Mouse (Mus musculus) gastrocnemius, adult 2 months (tissue): ENCODE results near the gene Tfap2a. TPM values are rescaled to one million over a fixed set of nuclear protein-coding genes. Genes with fewer than 3 reads are reported as not detected.

Experiments
- DNase-seq: peaks from one replicate; pipeline ENCODE4 v3.0.0; 2022
- H3K27ac ChIP-seq: fragments of 200-600 bp; 2 replicates; pipeline ENCODE4 v1.8.1; 2022; ENCODE audit warnings: mild to moderate bottlenecking
- H3K4me3 ChIP-seq: fragments of 200-600 bp; 2 replicates; pipeline ENCODE4 v1.8.1; 2022; ENCODE audit warnings: mild to moderate bottlenecking, moderate library complexity
- CTCF ChIP-seq: fragments of 200-600 bp; IDR thresholded peaks from 2 replicates; pipeline ENCODE4 v1.8.1; 2022; ENCODE audit warnings: antibody characterized with exemption, mild to moderate bottlenecking, moderate library complexity
- intact Hi-C: fragments of 180-260 bp; cut with DNase I; formaldehyde crosslinking; loops from one replicate; pipeline ENCODE4 v1.15.1; 2025
- total RNA-seq, 2 experiments: library from RNA; stranded (reverse); gene quantifications; 2 replicates each; pipeline ENCODE4 v1.2.3; 2021

Tfap2a gene
- total RNA-seq, 2 experiments from 2014 or later, result 0.06 TPM; not detected in 1

GRCm38 (mm10) chr13:40731179-40731841, 6.9 kb downstream of the Tfap2a start:
- DNase-seq, result peak; percentile 47
- H3K27ac ChIP-seq, result 0 out of 2 replicates have a peak overlapping the region, but pooled peaks have one; percentile 20
- intact Hi-C loops, result no loop called here

GRCm38 (mm10) chr13:40730651-40731178, 7.5 kb downstream of the Tfap2a start:
- no peak for DNase-seq
- Histone ChIP-seq H3K27ac (no peak overlapping the region), H3K4me3 (peak overlapping the region; percentile 75)
- intact Hi-C loops, result no loop called here
- TF ChIP-seq CTCF, result no peak

More at GRCm38 (mm10) chr13:40731179-40731841, 6.9 kb downstream of the Tfap2a start:
- no peak for TF ChIP-seq CTCF
- H3K4me3 ChIP-seq, result peak overlapping the region; percentile 75

GRCm38 (mm10) chr13:40729592-40730431, 8.4 kb downstream of the Tfap2a start:
- no peak for TF ChIP-seq CTCF
- Histone ChIP-seq H3K27ac (no peak overlapping the region), H3K4me3 (peak overlapping the region; percentile 75)
- DNase-seq, result no peak
- intact Hi-C loops, result no loop called here

GRCm38 (mm10) chr13:40729037-40729436, 9.1 kb downstream of the Tfap2a start:
- no peak for DNase-seq
- Histone ChIP-seq H3K27ac (no peak overlapping the region), H3K4me3 (no peak overlapping the region)
- TF ChIP-seq CTCF, result no peak
- intact Hi-C loops, result no loop called here

- intact Hi-C loops, result no loop called here
- H3K4me3 ChIP-seq, result no peak overlapping the region
- no peak overlapping the region for H3K27ac ChIP-seq
- no peak for TF ChIP-seq CTCF
- no peak for DNase-seq
Observed at GRCm38 (mm10) chr13:40728626-40728990, 9.6 kb downstream of the Tfap2a start.

- no peak for DNase-seq
- TF ChIP-seq CTCF, result no peak
- intact Hi-C loops, result no loop called here
- no peak overlapping the region for H3K4me3 ChIP-seq
- no peak overlapping the region for H3K27ac ChIP-seq
Observed at GRCm38 (mm10) chr13:40727731-40728625, 10.2 kb downstream of the Tfap2a start.

GRCm38 (mm10) chr13:40725924-40726323, 12.3 kb downstream of the Tfap2a start:
- no peak for TF ChIP-seq CTCF
- no peak overlapping the region for H3K4me3 ChIP-seq
- DNase-seq, result no peak
- no peak overlapping the region for H3K27ac ChIP-seq
- intact Hi-C loops, result no loop called here

- peak overlapping the region; percentile 76 for H3K4me3 ChIP-seq
- TF ChIP-seq CTCF, result no peak
- intact Hi-C loops, result no loop called here
- no peak for DNase-seq
- H3K27ac ChIP-seq, result no peak overlapping the region; the same call in 1 of the 2 replicates
Observed at GRCm38 (mm10) chr13:40723598-40723920, 14.6 kb downstream of the Tfap2a start.

GRCm38 (mm10) chr13:40722741-40723597, 15.2 kb downstream of the Tfap2a start:
- DNase-seq, result peak; percentile 94
- intact Hi-C loops, result no loop called here
- Histone ChIP-seq H3K27ac (peak overlapping the region; percentile 50), H3K4me3 (peak overlapping the region; percentile 76)
- peak; percentile 38 for TF ChIP-seq CTCF

GRCm38 (mm10) chr13:40719741-40720082, 18.5 kb downstream of the Tfap2a start:
- intact Hi-C loops, result no loop called here
- Histone ChIP-seq H3K4me3 (no peak overlapping the region), H3K27ac (no peak overlapping the region)
- no peak for DNase-seq
- no peak for TF ChIP-seq CTCF

- Histone ChIP-seq H3K27ac (no peak overlapping the region), H3K4me3 (no peak overlapping the region)
- DNase-seq, result no peak
- intact Hi-C loops, result no loop called here
- no peak for TF ChIP-seq CTCF
Observed at GRCm38 (mm10) chr13:40719066-40719740, 19.0 kb downstream of the Tfap2a start.
